8 mouse cellular contexts compared by ENCODE assay signal in the genomic region with DNA sequence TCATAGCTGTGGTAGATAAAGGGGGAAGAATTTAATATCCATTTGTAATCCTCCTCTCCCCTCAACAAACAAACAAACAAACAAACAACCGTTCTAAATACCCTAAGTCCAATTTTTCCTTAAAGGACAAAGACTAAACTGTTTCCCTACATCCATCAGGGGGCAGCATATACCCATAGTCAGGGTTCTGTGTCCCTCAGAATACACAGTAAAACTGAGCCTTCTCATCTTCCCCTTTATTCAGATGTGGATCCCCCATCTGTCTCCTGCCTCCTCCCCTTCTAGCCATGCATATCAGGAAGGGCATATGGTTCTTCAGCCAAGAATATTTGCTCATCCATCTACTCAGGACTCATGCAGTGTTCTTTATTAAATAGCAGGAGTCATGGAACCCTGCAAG. TPM values are rescaled to one million over a fixed set of nuclear protein-coding genes. Genes with fewer than 3 reads are reported as not detected.
DNase-seq lines count a peak whose midpoint lies in the region; ATAC-seq and TF ChIP-seq lines count a peak whose summit lies in the region.

No protein-coding gene starts in this region.

- 11% methylated on average over 1 of the region's 1 CpGs for WGBS in kidney, embryonic 14.5 days

- H3K4me1 ChIP-seq in kidney, embryonic 14.5 days (ENCODE audit: control insufficient read depth, insufficient read depth, low read length), result peaks cover 18% of the 10 kb centered on the region
- H3K4me1 ChIP-seq in E14TG2a.4 (replicated peaks; ENCODE audit: low read depth, low read length), result peaks cover 31% of the 10 kb centered on the region

- no peak overlapping the region for H3K27ac ChIP-seq in kidney, embryonic 14.5 days (ENCODE audit: low read depth, low read length)

- H3K36me3 ChIP-seq in kidney, embryonic 14.5 days (ENCODE audit: control insufficient read depth, insufficient read depth, low read length), result no peaks in the 10 kb centered on the region; the same call in 1 of the 2 replicates
- no peaks in the 10 kb centered on the region; the same call in 1 of the 2 replicates for H3K36me3 ChIP-seq in E14TG2a.4 (ENCODE audit: insufficient read depth, low read length)

- TF ChIP-seq CTCF in E14TG2a.4 (conservative IDR thresholded peaks at IDR 0.05; ENCODE audit: low read length), result 0 out of 2 replicates have a peak, but pooled peaks have one; percentile 29

- no peak overlapping the region for H3K4me2 ChIP-seq in kidney, embryonic 14.5 days (replicated peaks; ENCODE audit: low read depth, low read length)

- ATAC-seq in kidney, embryonic 14.5 days (ENCODE audit: low FRiP score, low TSS enrichment), result no peak

- intact Hi-C loops in heart, postnatal 10 days (cut with DNase I), result loop anchor here (1.0 to 2.0 kb wide), 2 partner anchors 32 to 109 kb away; no protein-coding TSS in a partner anchor
- intact Hi-C loops in left cerebral cortex, postnatal 4 days (cut with DNase I), result loop anchor here (5.0 kb wide), 1 partner anchor 366 kb away; no protein-coding TSS in a partner anchor

- peak; percentile 40 to 46 for DNase-seq in kidney, adult 8-10 months
- peak; percentile 63 for DNase-seq in c-Kit-positive CD71-negative TER-119-negative erythroid progenitor cells, embryonic 14.5 days (ENCODE audit: low read depth)
- peak; percentile 59 to 79 for DNase-seq in heart, postnatal 10 days
- DNase-seq in left cerebral cortex, postnatal 4 days, result peak; percentile 30
- DNase-seq in thymus, postnatal 0 days (ENCODE audit: low spot score), result peak; percentile 69
- no peak for DNase-seq in right cerebral cortex, postnatal 4 days

- no peak overlapping the region for H3K9ac ChIP-seq in kidney, embryonic 14.5 days (ENCODE audit: low read depth, low read length)

- no peaks in the 10 kb centered on the region for H3K9me3 ChIP-seq in kidney, embryonic 14.5 days (ENCODE audit: control insufficient read depth, low read length)
- no peaks in the 10 kb centered on the region for H3K9me3 ChIP-seq in E14TG2a.4 (ENCODE audit: low read length)

- H3K27me3 ChIP-seq in kidney, embryonic 14.5 days (ENCODE audit: control insufficient read depth, insufficient read depth, low read length), result peaks cover 35% of the 10 kb centered on the region
- peaks cover 36% of the 10 kb centered on the region for H3K27me3 ChIP-seq in E14TG2a.4 (ENCODE audit: insufficient read depth, low read length)

- no peak overlapping the region for H3K4me3 ChIP-seq in kidney, embryonic 14.5 days (ENCODE audit: low read length)
- H3K4me3 ChIP-seq in E14TG2a.4 (replicated peaks; ENCODE audit: low read length), result no peak overlapping the region

RNA-seq across cellular contexts. Expression of a gene that starts 1.4 kb away (rescaled TPM):
- 65.1 and 65.8 TPM in 2 replicates for polyA plus RNA-seq in kidney, embryonic 14.5 days (2014; fragmentation: Nextera tagmentation; extraction: Ambion mirVana)
- total RNA-seq in heart, postnatal 10 days (2021), result 10 to 100 TPM; 21.0 to 22.5 TPM
- 10 to 100 TPM; 44.5 to 51.7 TPM for total RNA-seq in left cerebral cortex, postnatal 4 days (2021)
- polyA plus RNA-seq in thymus, postnatal 0 days (2015; fragmentation: Nextera tagmentation; extraction: Ambion mirVana), result 30.7 and 31.0 TPM in 2 replicates

RNA-seq across cellular contexts. Expression of a gene that starts 13.2 kb away (rescaled TPM):
- 0.96 and 1.4 TPM in 2 replicates for polyA plus RNA-seq in kidney, embryonic 14.5 days (2014; fragmentation: Nextera tagmentation; extraction: Ambion mirVana)
- total RNA-seq in heart, postnatal 10 days (2021), result 1 to 10 TPM; 6.4 to 6.7 TPM
- total RNA-seq in left cerebral cortex, postnatal 4 days (2021), result 10 to 100 TPM; 15.1 to 19.1 TPM
- 0.05 and 0.09 TPM in 2 replicates for polyA plus RNA-seq in thymus, postnatal 0 days (2015; fragmentation: Nextera tagmentation; extraction: Ambion mirVana)

RNA-seq across cellular contexts. Expression of a gene that starts 50.0 kb away (rescaled TPM):
- polyA plus RNA-seq in kidney, embryonic 14.5 days (2014; fragmentation: Nextera tagmentation; extraction: Ambion mirVana), result 26.3 and 41.7 TPM in 2 replicates
- 10 to 100 TPM; 35.2 to 41.5 TPM for total RNA-seq in heart, postnatal 10 days (2021)
- 10 to 100 TPM; 92.7 to 96.6 TPM for total RNA-seq in left cerebral cortex, postnatal 4 days (2021)
- polyA plus RNA-seq in thymus, postnatal 0 days (2015; fragmentation: Nextera tagmentation; extraction: Ambion mirVana), result 138 and 141 TPM in 2 replicates
